Mouse (Mus musculus): ENCODE results near the gene Snx7. TPM values are rescaled to one million over a fixed set of nuclear protein-coding genes. Genes with fewer than 3 reads are reported as not detected.

The Snx7 gene
- polyA plus RNA-seq (2015; fragmentation: Nextera tagmentation; extraction: Ambion mirVana) = 8.2 and 8.6 TPM in 2 replicates

GRCm38 (mm10) chr3:117868637-117869323 lies at the start of gene Snx7:
Gene Snx7, minus strand, starts transcription at chr3:117868936.

Data from spleen, postnatal 0 days (tissue).